Mouse (Mus musculus) liver, embryonic 14.5 days (tissue): ENCODE data around the gene Oxa1l. TPM values are rescaled to one million over a fixed set of nuclear protein-coding genes. Genes with fewer than 3 reads are reported as not detected.

Experiments used
- ATAC-seq: fragments of 200-750 bp; cut with Nextera tagmentation; 2 replicates; pipeline ENCODE4 v1.8.0; 2017; ENCODE audit warnings: moderate number of reproducible peaks, mild to moderate bottlenecking, moderate library complexity; ENCODE audit not compliant: insufficient read depth
- DNase-seq, 3 experiments: peaks; one replicate each; pipeline ENCODE4 v3.0.0-alpha.2; 2012 to 2013; ENCODE audit warnings: low read depth in 3 of 3, low spot score in 3 of 3
- H3K27ac ChIP-seq: fragments of 300-500 bp; sonication (generic); 2 replicates; pipeline ENCODE4 v1.5.1; 2014; ENCODE audit warnings: moderate library complexity, mild to moderate bottlenecking, control low read depth, inconsistent platforms
- H3K27me3 ChIP-seq: fragments of 300-500 bp; sonication (generic); 2 replicates; pipeline ENCODE4 v1.6.1; 2014; ENCODE audit warnings: mild to moderate bottlenecking, low read length, moderate library complexity; ENCODE audit not compliant: control insufficient read depth, insufficient read depth
- H3K36me3 ChIP-seq: fragments of 300-500 bp; sonication (generic); replicated peaks from 2 replicates; pipeline ENCODE4 v1.6.1; 2014; ENCODE audit warnings: low read depth; ENCODE audit not compliant: control insufficient read depth, insufficient read depth
- H3K4me1 ChIP-seq, 2 experiments: fragments of 200-500 bp in 1 of 2; fragments of 300-500 bp in 1 of 2; sonication (generic) in 1 of 2; replicated peaks; 2 replicates each; pipeline ENCODE4 v1.6.1; 2012 to 2014; ENCODE audit warnings: antibody characterized with exemption in 1 of 2, inconsistent platforms in 1 of 2, low read length in 1 of 2; ENCODE audit not compliant: control insufficient read depth in 2 of 2, insufficient read depth in 2 of 2
- H3K4me2 ChIP-seq: fragments of 300-500 bp; sonication (generic); 2 replicates; pipeline ENCODE4 v1.6.1; 2014; ENCODE audit warnings: low read depth, mild to moderate bottlenecking, control low read depth, moderate library complexity
- H3K4me3 ChIP-seq, 2 experiments: fragments of 200-500 bp in 1 of 2; fragments of 300-500 bp in 1 of 2; sonication (generic) in 1 of 2; 2 replicates each; pipeline ENCODE4 v1.5.1; 2012 to 2014; ENCODE audit warnings: low read depth in 2 of 2, low read length in 2 of 2, mild to moderate bottlenecking in 2 of 2, control low read depth in 1 of 2, inconsistent platforms in 1 of 2, moderate library complexity in 1 of 2; ENCODE audit not compliant: insufficient read depth in 1 of 2
- H3K9ac ChIP-seq: fragments of 300-500 bp; sonication (generic); replicated peaks from 2 replicates; pipeline ENCODE4 v1.6.1; 2014; ENCODE audit warnings: mild to moderate bottlenecking, control low read depth, moderate library complexity
- H3K9me3 ChIP-seq: fragments of 300-500 bp; sonication (generic); 2 replicates; pipeline ENCODE4 v1.6.1; 2016; ENCODE audit warnings: low read length, mixed read lengths; ENCODE audit not compliant: control insufficient read depth
- CTCF ChIP-seq: IDR thresholded peaks from 2 replicates; pipeline ENCODE4 v1.5.1; 2016; ENCODE audit warnings: antibody characterized with exemption, low read depth, control low read depth
- EP300 ChIP-seq: IDR thresholded peaks from 2 replicates; pipeline ENCODE4 v1.6.1; 2016; ENCODE audit warnings: antibody characterized with exemption, low read depth
- WGBS: fragments of 180-500 bp; shearing (Covaris S2); extraction: QIAGEN DNeasy Blood & Tissue Kit; methylation state at CpG from one replicate; pipeline ENCODE4 v1.1.7; 2014; ENCODE audit not compliant: insufficient replicate concordance; 5-methylcytosine and 5-hydroxymethylcytosine counted together
- polyA plus RNA-seq, 2 experiments: library from polyadenylated mRNA; depleted of rRNA in 1 of 2; stranded (reverse) in 1 of 2; unstranded in 1 of 2; fragments of >200 nt; fragmentation: Nextera tagmentation in 1 of 2; extraction: Ambion mirVana in 1 of 2; gene quantifications; 2 replicates each; pipeline versions ENCODE4 v1.2.1 to v1.2.3; 2012 to 2014

Oxa1l gene
- polyA plus RNA-seq, 2 experiments: 17.4 to 27.9 TPM

DNA sequence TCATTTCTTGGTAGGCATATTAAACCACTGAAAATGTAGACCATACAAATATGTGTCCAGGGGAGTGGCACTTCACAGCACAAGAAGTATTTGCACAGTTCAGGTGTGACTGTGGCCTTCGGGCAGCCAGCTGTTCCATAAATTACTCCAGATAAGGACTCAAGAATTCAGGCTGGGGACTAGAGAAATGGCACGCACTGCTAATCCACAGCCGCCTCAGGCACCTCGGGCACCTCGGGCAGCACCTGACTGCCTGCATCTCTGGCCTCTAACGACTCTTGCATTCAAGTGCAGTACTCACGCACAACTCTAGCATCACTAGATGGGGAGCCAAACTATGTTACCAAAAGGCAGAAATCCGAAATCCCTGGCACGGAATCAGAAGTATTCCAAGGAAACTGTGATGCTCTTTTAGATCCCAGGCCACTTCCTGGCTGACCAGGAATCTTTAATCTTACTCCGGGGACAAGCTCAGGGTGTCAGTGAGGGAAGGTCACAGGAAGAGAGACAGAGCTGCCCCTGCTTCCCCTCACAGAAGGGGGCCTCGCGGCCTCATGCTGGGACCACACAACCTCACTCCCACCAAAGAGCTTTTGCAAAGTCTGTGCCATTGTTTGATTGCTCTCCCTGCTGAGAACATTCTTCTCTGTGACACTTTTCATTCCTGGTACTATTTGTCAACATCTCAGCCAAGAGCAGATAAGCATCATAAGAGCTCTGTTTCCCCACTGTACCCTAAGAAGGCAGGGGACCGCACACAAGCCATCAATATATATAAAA lies 54.8 kb downstream of the Oxa1l start:
- Histone ChIP-seq H3K4me3 (no peak overlapping the region), H3K9ac (no peak overlapping the region), H3K27me3 (no peaks in the 10 kb centered on the region), H3K4me1 (peaks cover 0 to 18% of the 10 kb centered on the region in 2 experiments), H3K4me2 (0 out of 2 replicates have a peak overlapping the region, but pooled peaks have one; percentile 11), H3K9me3 (no peaks in the 10 kb centered on the region), H3K36me3 (no peaks in the 10 kb centered on the region), H3K27ac (no peak overlapping the region)
- TF ChIP-seq EP300 (no peak), CTCF (no peak)
- 38% methylated on average over 13 of the region's 13 CpGs for WGBS
- ATAC-seq (no peak), DNase-seq (no peak)

DNA sequence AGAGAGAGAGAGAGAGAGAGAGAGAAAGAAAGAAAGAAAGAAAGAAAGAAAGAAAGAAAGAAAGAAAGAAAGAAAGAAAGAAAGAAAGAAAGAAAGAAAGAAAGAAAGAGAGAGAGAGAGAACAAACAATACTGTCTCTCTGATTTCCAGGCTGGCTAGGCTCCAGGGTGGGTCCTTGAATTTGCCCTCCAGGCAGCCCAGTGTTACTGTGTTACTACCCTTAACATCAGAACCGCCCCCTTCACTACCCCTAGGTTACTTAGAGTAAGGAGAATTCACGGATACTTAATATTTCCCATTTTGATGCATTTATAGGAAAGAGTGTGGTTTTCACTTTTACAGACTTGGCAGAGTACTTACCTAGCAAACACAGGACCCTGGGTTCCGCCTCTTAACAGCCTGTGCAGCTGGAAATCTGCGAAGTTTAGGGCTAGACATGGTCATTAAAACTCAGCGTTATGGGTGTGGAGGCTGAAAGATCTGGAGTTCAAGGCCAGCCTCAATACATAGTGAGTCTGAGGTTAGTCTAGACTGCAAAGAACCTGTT lies 55.7 kb downstream of the Oxa1l start:
- WGBS: 53% methylated on average over 5 of the region's 5 CpGs
- TF ChIP-seq CTCF: no peak
- peaks cover 0 to 16% of the 10 kb centered on the region in 2 experiments; a peak in 3 of 4 replicates for H3K4me1 ChIP-seq
- H3K4me3 ChIP-seq: no peak overlapping the region
- ATAC-seq: no peak
- no peak overlapping the region for H3K9ac ChIP-seq
- no peaks in the 10 kb centered on the region for H3K36me3 ChIP-seq
- H3K27ac ChIP-seq: no peak overlapping the region
- DNase-seq: no peak
- H3K9me3 ChIP-seq: no peaks in the 10 kb centered on the region
- no peak overlapping the region for H3K4me2 ChIP-seq
- no peaks in the 10 kb centered on the region for H3K27me3 ChIP-seq

DNA sequence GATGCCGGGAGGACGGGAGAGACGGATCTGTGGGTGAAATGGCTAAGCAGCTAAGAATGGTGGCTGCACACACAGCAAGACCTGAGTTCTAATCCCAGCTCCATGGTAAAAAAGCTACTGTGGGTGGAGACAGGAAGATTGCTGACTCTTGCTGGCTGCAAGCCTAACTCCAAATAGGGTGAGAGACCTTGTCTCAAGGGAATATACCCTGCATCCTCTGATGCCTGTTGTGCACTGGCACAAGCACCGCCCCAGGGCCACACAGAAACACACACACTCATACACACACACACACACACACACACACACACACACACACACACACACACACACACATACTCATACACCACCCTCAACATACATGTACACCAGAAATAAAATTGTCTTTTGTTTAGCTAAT lies 56.2 kb downstream of the Oxa1l start:
- Histone ChIP-seq H3K4me2 (peak overlapping the region; percentile 55), H3K9ac (no peak overlapping the region), H3K36me3 (no peaks in the 10 kb centered on the region), H3K4me3 (no peak overlapping the region), H3K27me3 (no peaks in the 10 kb centered on the region), H3K4me1 (peaks cover 0 to 16% of the 10 kb centered on the region in 2 experiments; a peak in 3 of 4 replicates), H3K9me3 (no peaks in the 10 kb centered on the region), H3K27ac (no peak overlapping the region)
- TF ChIP-seq EP300 (no peak), CTCF (no peak)
- ATAC-seq: no peak
- WGBS: 74% methylated on average over 4 of the region's 4 CpGs
- no peak for DNase-seq

DNA sequence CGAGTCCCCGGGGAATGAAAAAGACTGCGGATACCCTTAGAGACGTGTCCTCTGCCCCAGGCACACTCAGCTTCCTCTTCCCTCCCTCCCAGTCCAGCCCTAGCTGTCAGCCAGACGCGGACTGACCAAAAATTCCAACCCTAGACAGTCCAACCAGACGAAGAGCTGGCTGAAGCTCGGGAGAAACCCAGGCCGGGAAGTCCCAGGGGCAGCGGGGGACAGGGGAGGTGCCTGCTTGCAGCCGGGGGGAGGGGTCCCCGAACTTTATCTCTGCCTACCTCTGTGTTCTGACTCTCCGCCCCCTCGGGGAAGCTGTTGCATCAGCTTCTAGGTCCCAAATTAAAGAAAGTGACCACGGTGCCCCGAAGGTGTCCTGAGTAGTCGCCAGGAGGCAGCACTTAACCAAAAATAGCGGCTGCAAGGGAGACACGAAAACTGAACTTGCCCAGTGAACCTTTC lies 57.0 kb downstream of the Oxa1l start, which contains the start of gene Slc7a7:
TSS of gene Slc7a7 (minus strand) at position 158 of the 459 bp plus-strand sequence.
- peak within 1 kb of the TSS; percentile 55 for H3K4me2 ChIP-seq
- WGBS: 3% methylated on average over 19 of the region's 19 CpGs
- H3K36me3 ChIP-seq: no peaks in the 10 kb centered on the region
- DNase-seq (peak; percentile 52 to 69 (median 57)), ATAC-seq (peak; percentile 61)
- no peaks in the 10 kb centered on the region for H3K9me3 ChIP-seq
- TF ChIP-seq CTCF: peak; percentile 70
- TF ChIP-seq EP300: no peak
- H3K27me3 ChIP-seq: no peaks in the 10 kb centered on the region
- H3K4me3 ChIP-seq: peak within 1 kb of the TSS; percentile 23 to 39
- peak within 1 kb of the TSS; percentile 47 for H3K9ac ChIP-seq
- H3K27ac ChIP-seq: no peak within 1 kb of the TSS
- peaks cover 0 to 16% of the 10 kb centered on the region in 2 experiments; a peak in 3 of 4 replicates for H3K4me1 ChIP-seq

Other genes starting within 250 kb of the Oxa1l start
- 133 and 145 TPM in 2 replicates for gene Dad1, start 106.7 kb upstream of the Oxa1l start, polyA plus RNA-seq (2012; rRNA removed)
- 221 and 224 TPM in 2 replicates for gene Dad1, start 106.7 kb upstream of the Oxa1l start, polyA plus RNA-seq (2014; fragmentation: Nextera tagmentation; extraction: Ambion mirVana)
- gene Abhd4, start 106.6 kb upstream of the Oxa1l start, polyA plus RNA-seq (2012; rRNA removed): 5.9 and 6.1 TPM in 2 replicates
- gene Abhd4, start 106.6 kb upstream of the Oxa1l start, polyA plus RNA-seq (2014; fragmentation: Nextera tagmentation; extraction: Ambion mirVana): 14.9 and 18.3 TPM in 2 replicates
- gene Olfr49, start 75.9 kb upstream of the Oxa1l start, polyA plus RNA-seq (2012; rRNA removed): not detected in 2 replicates
- not detected in 2 replicates for gene Olfr49, start 75.9 kb upstream of the Oxa1l start, polyA plus RNA-seq (2014; fragmentation: Nextera tagmentation; extraction: Ambion mirVana)
- 7.8 and 8.7 TPM in 2 replicates for gene Slc7a7, start 56.9 kb downstream of the Oxa1l start, polyA plus RNA-seq (2012; rRNA removed)
- gene Slc7a7, start 56.9 kb downstream of the Oxa1l start, polyA plus RNA-seq (2014; fragmentation: Nextera tagmentation; extraction: Ambion mirVana): 4.9 and 6.2 TPM in 2 replicates
- gene Mrpl52, start 66.1 kb downstream of the Oxa1l start, polyA plus RNA-seq (2012; rRNA removed): 107 and 177 TPM in 2 replicates
- 218 and 228 TPM in 2 replicates for gene Mrpl52, start 66.1 kb downstream of the Oxa1l start, polyA plus RNA-seq (2014; fragmentation: Nextera tagmentation; extraction: Ambion mirVana)
- gene Mmp14, start 70.8 kb downstream of the Oxa1l start, polyA plus RNA-seq (2012; rRNA removed): 17.7 and 19.0 TPM in 2 replicates
- 14.4 and 15.5 TPM in 2 replicates for gene Mmp14, start 70.8 kb downstream of the Oxa1l start, polyA plus RNA-seq (2014; fragmentation: Nextera tagmentation; extraction: Ambion mirVana)
- 12.8 and 12.9 TPM in 2 replicates for gene Lrp10, start 103.3 kb downstream of the Oxa1l start, polyA plus RNA-seq (2012; rRNA removed)
- 11.1 and 17.2 TPM in 2 replicates for gene Lrp10, start 103.3 kb downstream of the Oxa1l start, polyA plus RNA-seq (2014; fragmentation: Nextera tagmentation; extraction: Ambion mirVana)
- gene Rem2, start 115.3 kb downstream of the Oxa1l start, polyA plus RNA-seq (2012; rRNA removed): 0.09 and 0.12 TPM in 2 replicates
- 0.05 TPM in 1 of 2 replicates, not detected in the other for gene Rem2, start 115.3 kb downstream of the Oxa1l start, polyA plus RNA-seq (2014; fragmentation: Nextera tagmentation; extraction: Ambion mirVana)
- 23.1 and 24.5 TPM in 2 replicates for gene Prmt5, start 156.7 kb downstream of the Oxa1l start, polyA plus RNA-seq (2012; rRNA removed)
- 26.8 and 28.5 TPM in 2 replicates for gene Prmt5, start 156.7 kb downstream of the Oxa1l start, polyA plus RNA-seq (2014; fragmentation: Nextera tagmentation; extraction: Ambion mirVana)
- 16.5 and 24.2 TPM in 2 replicates for gene Haus4, start 193.8 kb downstream of the Oxa1l start, polyA plus RNA-seq (2012; rRNA removed)
- gene Haus4, start 193.8 kb downstream of the Oxa1l start, polyA plus RNA-seq (2014; fragmentation: Nextera tagmentation; extraction: Ambion mirVana): 31.6 and 33.7 TPM in 2 replicates
- gene Ajuba, start 216.7 kb downstream of the Oxa1l start, polyA plus RNA-seq (2012; rRNA removed): 3.7 TPM in 2 replicates
- gene Ajuba, start 216.7 kb downstream of the Oxa1l start, polyA plus RNA-seq (2014; fragmentation: Nextera tagmentation; extraction: Ambion mirVana): 1.0 and 1.8 TPM in 2 replicates
- gene 4931414P19Rik, start 245.2 kb downstream of the Oxa1l start, polyA plus RNA-seq (2012; rRNA removed): 2.2 and 4.3 TPM in 2 replicates
- gene 4931414P19Rik, start 245.2 kb downstream of the Oxa1l start, polyA plus RNA-seq (2014; fragmentation: Nextera tagmentation; extraction: Ambion mirVana): 1.1 and 1.9 TPM in 2 replicates